Mouse (Mus musculus): Measurements from ENCODE around the gene Tmem108. TPM values are rescaled to one million over a fixed set of nuclear protein-coding genes. Genes with fewer than 3 reads are reported as not detected.

Gene Tmem108
- polyA plus RNA-seq, 1 experiment from 2014 or later = 13.2 TPM

GRCm38 (mm10) chr9:103603792-103604191, 157.8 kb downstream of the Tmem108 start:
- no peak for ATAC-seq (ENCODE audit: low FRiP score)
- H3K4me1 ChIP-seq (replicated peaks; ENCODE audit: control insufficient read depth, insufficient read depth, low read length) = no peaks in the 10 kb centered on the region
- WGBS = 56% methylated on average over 6 of the region's 6 CpGs
- no peaks in the 10 kb centered on the region for H3K27me3 ChIP-seq (ENCODE audit: control insufficient read depth, insufficient read depth, low read length)
- DNase-seq (ENCODE audit: low spot score) = peak; percentile 15
- H3K4me3 ChIP-seq (ENCODE audit: low read depth, low read length) = no peak overlapping the region
- no peaks in the 10 kb centered on the region for H3K36me3 ChIP-seq (ENCODE audit: control insufficient read depth, insufficient read depth, low read length)
- H3K9me3 ChIP-seq (ENCODE audit: control insufficient read depth, low read length) = no peaks in the 10 kb centered on the region
- no peak overlapping the region for H3K9ac ChIP-seq (ENCODE audit: low read depth, low read length)
- no peak overlapping the region for H3K27ac ChIP-seq (ENCODE audit: low read depth, low read length)
- no peak overlapping the region for H3K4me2 ChIP-seq (replicated peaks; ENCODE audit: low read depth, low read length)

DNA sequence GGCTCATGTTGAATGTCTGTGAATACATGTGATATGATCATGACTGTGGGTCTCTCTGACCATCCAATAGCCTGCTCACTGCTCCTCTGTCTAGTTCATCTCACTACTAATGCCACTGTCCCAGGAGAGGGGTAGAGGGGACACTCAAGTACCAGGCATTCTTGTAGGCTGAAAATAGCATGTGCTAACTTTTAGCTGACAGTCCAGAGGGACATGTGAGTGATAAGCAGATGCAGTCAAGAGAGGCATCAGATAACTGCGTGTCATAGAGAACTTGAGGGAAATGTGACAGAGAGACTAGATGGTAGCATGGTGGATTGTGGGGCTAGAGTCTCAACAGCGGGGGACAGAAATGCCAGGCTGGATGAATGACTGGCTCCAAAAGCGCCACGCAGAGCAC, 159.8 kb downstream of the Tmem108 start:
- no peaks in the 10 kb centered on the region for H3K9me3 ChIP-seq (ENCODE audit: control insufficient read depth, low read length)
- no peak overlapping the region for H3K9ac ChIP-seq (ENCODE audit: low read depth, low read length)
- no peak for DNase-seq (ENCODE audit: low spot score)
- no peak overlapping the region for H3K4me2 ChIP-seq (replicated peaks; ENCODE audit: low read depth, low read length)
- no peak overlapping the region for H3K27ac ChIP-seq (ENCODE audit: low read depth, low read length)
- WGBS = 90% methylated on average over 4 of the region's 4 CpGs
- no peaks in the 10 kb centered on the region for H3K36me3 ChIP-seq (ENCODE audit: control insufficient read depth, insufficient read depth, low read length)
- no peak overlapping the region for H3K4me3 ChIP-seq (ENCODE audit: low read depth, low read length)
- H3K27me3 ChIP-seq (ENCODE audit: control insufficient read depth, insufficient read depth, low read length) = no peaks in the 10 kb centered on the region
- no peaks in the 10 kb centered on the region for H3K4me1 ChIP-seq (replicated peaks; ENCODE audit: control insufficient read depth, insufficient read depth, low read length)
- ATAC-seq (ENCODE audit: low FRiP score) = no peak

DNA sequence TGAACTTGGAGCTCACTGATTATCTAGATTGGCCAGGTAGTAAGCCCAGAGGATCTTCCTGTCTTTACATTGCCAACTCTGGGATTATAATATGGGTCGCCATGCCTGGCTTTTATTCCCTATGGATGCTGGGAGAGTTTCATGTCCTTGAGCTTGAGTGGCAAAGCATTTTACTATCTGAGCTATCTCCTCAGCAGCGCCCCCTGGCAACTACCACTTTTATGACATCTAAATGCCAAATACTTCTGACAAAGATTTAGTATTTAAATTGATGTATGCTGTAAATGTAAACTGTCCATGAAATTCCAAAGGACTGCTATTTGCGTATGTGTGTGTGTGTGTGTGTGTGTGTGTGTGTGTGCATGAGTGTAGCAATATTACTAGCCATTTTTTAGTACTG, 160.8 kb downstream of the Tmem108 start:
- H3K4me3 ChIP-seq (ENCODE audit: low read depth, low read length) = no peak overlapping the region
- H3K4me1 ChIP-seq (replicated peaks; ENCODE audit: control insufficient read depth, insufficient read depth, low read length) = 0 out of 2 replicates have a peak, but pooled peaks cover 2% of the 10 kb centered on the region
- no peaks in the 10 kb centered on the region for H3K9me3 ChIP-seq (ENCODE audit: control insufficient read depth, low read length)
- WGBS = 56% methylated on average over 3 of the region's 3 CpGs
- ATAC-seq (ENCODE audit: low FRiP score) = no peak
- no peaks in the 10 kb centered on the region for H3K36me3 ChIP-seq (ENCODE audit: control insufficient read depth, insufficient read depth, low read length)
- H3K4me2 ChIP-seq (replicated peaks; ENCODE audit: low read depth, low read length) = no peak overlapping the region
- H3K27ac ChIP-seq (ENCODE audit: low read depth, low read length) = no peak overlapping the region
- H3K27me3 ChIP-seq (ENCODE audit: control insufficient read depth, insufficient read depth, low read length) = no peaks in the 10 kb centered on the region
- DNase-seq (ENCODE audit: low spot score) = peak; percentile 41
- no peak overlapping the region for H3K9ac ChIP-seq (ENCODE audit: low read depth, low read length)

GRCm38 (mm10) chr9:103599908-103600307, 161.7 kb downstream of the Tmem108 start:
- H3K4me2 ChIP-seq (replicated peaks; ENCODE audit: low read depth, low read length) = no peak overlapping the region
- no peaks in the 10 kb centered on the region for H3K27me3 ChIP-seq (ENCODE audit: control insufficient read depth, insufficient read depth, low read length)
- no peaks in the 10 kb centered on the region for H3K9me3 ChIP-seq (ENCODE audit: control insufficient read depth, low read length)
- WGBS = 86% methylated on average over 3 of the region's 3 CpGs
- no peaks in the 10 kb centered on the region for H3K36me3 ChIP-seq (ENCODE audit: control insufficient read depth, insufficient read depth, low read length)
- H3K9ac ChIP-seq (ENCODE audit: low read depth, low read length) = no peak overlapping the region
- H3K4me3 ChIP-seq (ENCODE audit: low read depth, low read length) = no peak overlapping the region
- H3K4me1 ChIP-seq (replicated peaks; ENCODE audit: control insufficient read depth, insufficient read depth, low read length) = 0 out of 2 replicates have a peak, but pooled peaks cover 5% of the 10 kb centered on the region
- H3K27ac ChIP-seq (ENCODE audit: low read depth, low read length) = no peak overlapping the region
- ATAC-seq (ENCODE audit: low FRiP score) (no peak), DNase-seq (ENCODE audit: low spot score) (no peak)

DNA sequence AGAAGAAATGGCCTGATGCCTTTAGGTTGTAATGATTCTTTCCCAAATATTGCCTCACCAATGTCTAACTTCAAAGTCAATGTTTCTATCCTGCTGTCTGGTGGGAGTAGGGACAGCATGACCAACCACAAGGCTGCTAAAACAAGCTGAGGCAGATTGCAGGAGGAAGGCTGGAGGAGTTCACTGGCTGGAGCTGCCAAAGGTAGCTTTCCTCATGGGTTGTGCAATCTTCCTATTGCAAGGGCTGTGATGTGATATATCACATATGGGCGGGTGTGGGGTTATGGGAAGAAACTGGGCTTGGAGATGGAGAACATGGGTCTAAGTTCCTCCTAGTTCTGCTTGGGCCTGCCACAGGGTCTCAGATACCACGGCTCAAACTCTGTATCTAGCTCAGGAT, 163.8 kb downstream of the Tmem108 start:
- Histone ChIP-seq H3K36me3 (ENCODE audit: control insufficient read depth, insufficient read depth, low read length) (no peaks in the 10 kb centered on the region), H3K27ac (ENCODE audit: low read depth, low read length) (no peak overlapping the region), H3K4me1 (replicated peaks; ENCODE audit: control insufficient read depth, insufficient read depth, low read length) (peaks cover 5% of the 10 kb centered on the region; the same call in 1 of the 2 replicates), H3K27me3 (ENCODE audit: control insufficient read depth, insufficient read depth, low read length) (no peaks in the 10 kb centered on the region), H3K9ac (ENCODE audit: low read depth, low read length) (no peak overlapping the region), H3K9me3 (ENCODE audit: control insufficient read depth, low read length) (no peaks in the 10 kb centered on the region), H3K4me3 (ENCODE audit: low read depth, low read length) (no peak overlapping the region), H3K4me2 (replicated peaks; ENCODE audit: low read depth, low read length) (no peak overlapping the region)
- WGBS = 83% methylated on average over 2 of the region's 2 CpGs
- no peak for ATAC-seq (ENCODE audit: low FRiP score)
- no peak for DNase-seq (ENCODE audit: low spot score)

- no peaks in the 10 kb centered on the region for H3K27me3 ChIP-seq (ENCODE audit: control insufficient read depth, insufficient read depth, low read length)
- no peaks in the 10 kb centered on the region for H3K9me3 ChIP-seq (ENCODE audit: control insufficient read depth, low read length)
- no peak overlapping the region for H3K4me3 ChIP-seq (ENCODE audit: low read depth, low read length)
- H3K4me1 ChIP-seq (replicated peaks; ENCODE audit: control insufficient read depth, insufficient read depth, low read length) = peaks cover 5% of the 10 kb centered on the region; the same call in 1 of the 2 replicates
- DNase-seq (ENCODE audit: low spot score) (peak; percentile 97), ATAC-seq (ENCODE audit: low FRiP score) (peak; percentile 92)
- H3K27ac ChIP-seq (ENCODE audit: low read depth, low read length) = peak overlapping the region; percentile 1; the same call in 1 of the 2 replicates
- no peaks in the 10 kb centered on the region for H3K36me3 ChIP-seq (ENCODE audit: control insufficient read depth, insufficient read depth, low read length)
- no peak overlapping the region for H3K4me2 ChIP-seq (replicated peaks; ENCODE audit: low read depth, low read length)
- H3K9ac ChIP-seq (ENCODE audit: low read depth, low read length) = no peak overlapping the region
- WGBS = 29% methylated on average over 6 of the region's 6 CpGs
These were observed 166.3 kb downstream of the Tmem108 start for GRCm38 (mm10) chr9:103595190-103595837.

GRCm38 (mm10) chr9:103594423-103595189, 167.0 kb downstream of the Tmem108 start:
- DNase-seq (ENCODE audit: low spot score) (no peak), ATAC-seq (ENCODE audit: low FRiP score) (no peak; the same call in 1 of the 2 replicates)
- no peaks in the 10 kb centered on the region for H3K9me3 ChIP-seq (ENCODE audit: control insufficient read depth, low read length)
- peaks cover 5% of the 10 kb centered on the region; the same call in 1 of the 2 replicates for H3K4me1 ChIP-seq (replicated peaks; ENCODE audit: control insufficient read depth, insufficient read depth, low read length)
- no peak overlapping the region for H3K4me3 ChIP-seq (ENCODE audit: low read depth, low read length)
- no peak overlapping the region for H3K4me2 ChIP-seq (replicated peaks; ENCODE audit: low read depth, low read length)
- no peaks in the 10 kb centered on the region for H3K27me3 ChIP-seq (ENCODE audit: control insufficient read depth, insufficient read depth, low read length)
- H3K27ac ChIP-seq (ENCODE audit: low read depth, low read length) = peak overlapping the region; percentile 51; the same call in 1 of the 2 replicates
- H3K9ac ChIP-seq (ENCODE audit: low read depth, low read length) = no peak overlapping the region
- no peaks in the 10 kb centered on the region for H3K36me3 ChIP-seq (ENCODE audit: control insufficient read depth, insufficient read depth, low read length)
- WGBS = 89% methylated on average over 7 of the region's 7 CpGs

DNA sequence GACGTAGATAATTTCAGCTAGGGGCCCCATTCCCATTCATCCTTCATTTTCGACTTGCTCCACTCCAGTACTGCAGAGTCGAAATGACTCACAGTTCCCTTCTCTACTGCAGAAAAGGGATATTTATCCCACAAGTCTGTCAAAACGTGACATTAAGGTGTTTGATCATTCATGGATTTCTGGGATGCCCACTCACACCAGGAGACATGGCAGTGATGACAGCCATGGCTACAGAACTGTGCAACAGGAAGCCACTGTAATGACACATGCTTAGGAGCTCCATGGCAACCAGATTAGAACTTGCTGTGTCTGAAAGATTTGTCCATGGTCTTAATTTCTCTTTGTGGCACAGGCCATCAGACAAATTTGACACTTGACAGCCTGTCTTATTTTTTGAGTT, 168.6 kb downstream of the Tmem108 start:
- no peak overlapping the region for H3K4me3 ChIP-seq (ENCODE audit: low read depth, low read length)
- peak; percentile 31 for DNase-seq (ENCODE audit: low spot score)
- H3K36me3 ChIP-seq (ENCODE audit: control insufficient read depth, insufficient read depth, low read length) = no peaks in the 10 kb centered on the region
- no peak overlapping the region for H3K27ac ChIP-seq (ENCODE audit: low read depth, low read length)
- no peaks in the 10 kb centered on the region for H3K27me3 ChIP-seq (ENCODE audit: control insufficient read depth, insufficient read depth, low read length)
- H3K4me1 ChIP-seq (replicated peaks; ENCODE audit: control insufficient read depth, insufficient read depth, low read length) = peaks cover 5% of the 10 kb centered on the region; the same call in 1 of the 2 replicates
- no peak overlapping the region for H3K4me2 ChIP-seq (replicated peaks; ENCODE audit: low read depth, low read length)
- ATAC-seq (ENCODE audit: low FRiP score) = no peak
- H3K9me3 ChIP-seq (ENCODE audit: control insufficient read depth, low read length) = no peaks in the 10 kb centered on the region
- no peak overlapping the region for H3K9ac ChIP-seq (ENCODE audit: low read depth, low read length)
- WGBS = 62% methylated on average over 4 of the region's 4 CpGs

Data from hindbrain, embryonic 11.5 days (tissue).